Mouse (Mus musculus) left cerebral cortex, adult 11 months (tissue): Measurements from ENCODE around the gene Nacc1.
A peak's percentile ranks its signal among the peaks of the same experiment; 100 is the strongest.
"Not testable (repeated sequence)": the region's sequence is repeated elsewhere in the genome, so short reads cannot be mapped to it uniquely, and the experiment has no call there.

Experiments
- DNase-seq: peaks from one replicate; pipeline ENCODE4 v3.0.0; 2022; ENCODE audit warnings: low spot score

Gene Nacc1

DNA sequence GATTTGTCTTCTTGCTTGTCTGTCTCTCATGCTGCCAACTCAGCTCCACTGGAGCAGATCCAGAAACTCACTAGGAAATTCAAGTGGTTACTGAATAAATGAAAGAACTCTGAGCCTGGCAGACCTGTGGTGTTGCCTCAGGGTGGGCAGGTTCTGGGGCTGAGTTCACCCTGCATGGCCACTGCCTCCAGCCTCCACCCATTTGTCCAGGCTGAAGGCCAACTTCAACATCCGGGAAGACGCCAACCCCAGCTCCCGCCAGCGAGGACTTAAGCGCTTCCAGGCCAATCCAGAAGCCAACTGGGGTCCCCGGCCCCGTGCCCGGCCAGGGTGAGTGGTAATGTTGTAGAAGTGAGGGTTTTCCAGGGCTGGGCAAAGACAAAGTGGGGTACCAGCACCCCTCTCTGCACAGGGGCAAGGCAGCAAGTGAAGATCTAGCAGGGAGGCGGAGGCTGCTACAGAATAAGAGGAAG lies 11.3 kb upstream of the Nacc1 start:
- no peak for DNase-seq

- no peak for DNase-seq
Measured at GRCm38 (mm10) chr8:84698288-84698687, 10.6 kb upstream of the Nacc1 start.

DNA sequence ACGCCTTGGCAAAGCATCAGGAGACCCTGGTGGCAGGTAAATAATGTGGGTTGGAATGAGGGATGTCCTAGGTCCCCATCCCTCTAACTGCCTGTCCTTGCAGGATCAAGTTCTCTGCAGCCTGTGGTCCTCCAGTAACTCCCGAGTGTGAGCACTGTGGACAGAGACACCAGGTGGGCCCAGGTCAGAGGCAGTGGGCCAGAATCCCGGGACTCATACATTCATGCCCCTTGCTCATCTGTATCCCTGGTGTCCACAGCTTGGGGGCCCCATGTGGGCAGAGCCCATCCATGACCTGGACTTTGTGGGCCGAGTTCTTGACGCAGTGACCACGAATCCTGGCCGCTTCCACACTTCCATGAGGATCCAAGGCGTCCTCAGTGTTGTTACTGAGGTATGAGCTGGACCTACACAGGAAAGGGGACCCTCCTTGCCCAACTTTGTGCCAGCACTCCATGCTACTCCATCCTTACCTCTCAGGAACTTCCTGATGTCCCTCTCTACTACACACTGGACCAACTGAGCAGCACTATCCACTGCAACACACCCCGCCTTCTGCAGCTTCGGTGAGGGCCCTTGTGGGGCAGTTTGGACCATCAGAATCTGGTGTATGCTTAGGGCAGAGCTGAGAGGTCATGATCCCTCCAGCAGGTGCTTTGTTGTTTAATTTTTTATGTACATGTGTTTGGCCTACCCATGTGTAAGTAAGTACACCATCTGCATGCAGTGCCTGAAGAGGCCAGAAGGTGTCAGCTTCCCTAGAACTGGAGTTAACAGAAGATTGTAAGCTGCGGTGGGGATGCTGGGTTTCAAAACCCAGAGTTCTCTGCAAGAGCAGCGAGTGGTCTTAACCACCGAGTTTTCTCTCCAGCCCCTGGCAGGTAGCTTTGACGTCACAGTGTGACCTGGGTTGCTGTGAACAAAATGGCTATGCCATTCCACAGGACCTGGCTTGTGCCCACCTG lies 9.8 kb upstream of the Nacc1 start:
- no peak for DNase-seq

GRCm38 (mm10) chr8:84695140-84695539 lies 7.5 kb upstream of the Nacc1 start:
- DNase-seq = no peak

- no peak for DNase-seq
Measured at GRCm38 (mm10) chr8:84693332-84693731, 5.7 kb upstream of the Nacc1 start.

GRCm38 (mm10) chr8:84689091-84689915 lies 1.6 kb upstream of the Nacc1 start:
- peak; percentile 86 for DNase-seq

- no peak for DNase-seq
Measured at GRCm38 (mm10) chr8:84687003-84687704, 508 bp downstream of the Nacc1 start.

GRCm38 (mm10) chr8:84686191-84687002 lies 1.3 kb downstream of the Nacc1 start, which contains the start of gene Trmt1:
TSS of gene Trmt1 (plus strand) at chr8:84686307.
- no peak for DNase-seq

DNA sequence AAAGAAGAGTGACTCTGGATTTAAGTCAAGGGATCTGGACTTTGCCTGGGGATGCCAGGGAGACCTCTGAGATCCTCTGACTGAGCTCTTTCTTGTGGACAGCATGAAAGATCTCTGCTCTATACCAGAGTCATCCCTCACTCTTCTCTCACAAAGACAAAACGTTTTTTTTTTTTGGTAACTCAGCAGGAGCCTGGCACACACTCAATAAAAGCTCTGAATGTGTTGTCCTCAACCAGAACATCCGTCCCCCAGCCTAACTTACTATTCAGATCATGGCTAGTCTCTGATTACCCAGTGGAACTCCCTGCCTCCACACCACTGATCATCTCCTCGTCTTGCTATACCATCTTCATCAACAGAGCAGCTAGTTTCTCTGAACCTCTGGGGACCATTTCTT lies 3.1 kb downstream of the Nacc1 start:
- no peak for DNase-seq

DNA sequence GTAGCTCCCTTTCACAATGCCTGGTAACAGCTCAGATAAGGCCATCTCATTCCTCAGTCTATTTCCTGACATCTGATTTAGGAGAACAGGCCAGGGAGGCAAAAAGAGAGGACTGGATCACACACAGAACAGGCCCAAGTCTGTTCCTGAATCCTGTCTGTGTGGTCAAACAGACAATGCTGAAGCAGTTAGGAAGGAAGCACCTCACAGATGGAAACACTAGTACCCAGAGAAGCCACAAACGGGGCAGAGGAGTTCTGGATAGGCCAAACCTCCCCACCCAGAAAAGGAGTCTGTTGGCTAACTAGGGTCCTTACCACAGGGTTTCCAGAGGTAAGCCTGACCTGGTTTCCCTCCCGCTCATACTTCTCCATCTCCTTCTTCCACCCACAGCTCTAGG lies 5.4 kb downstream of the Nacc1 start:
- DNase-seq = no peak

DNA sequence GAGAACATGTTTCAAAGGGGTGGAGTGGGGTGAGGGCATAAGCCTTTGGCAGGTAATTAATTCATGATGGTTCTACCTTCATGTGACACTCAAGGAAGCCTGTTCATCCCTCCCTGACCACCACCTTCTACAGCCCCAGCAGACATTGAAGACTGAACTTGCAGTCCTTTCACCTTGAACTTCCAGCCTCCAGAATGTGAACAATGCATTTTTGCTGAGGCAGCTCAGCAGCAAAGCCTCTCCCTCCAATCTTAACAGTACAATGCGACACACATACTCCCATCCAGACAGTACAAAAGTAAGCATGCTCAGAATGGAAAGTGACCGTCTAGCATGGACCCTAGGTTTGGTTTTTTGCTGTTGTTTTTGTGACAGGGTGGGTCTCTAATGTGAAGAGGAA lies 6.2 kb downstream of the Nacc1 start:
- DNase-seq = no peak

GRCm38 (mm10) chr8:84677305-84677704 lies 10.4 kb downstream of the Nacc1 start:
- DNase-seq = no peak

GRCm38 (mm10) chr8:84670295-84671006 lies 17.2 kb downstream of the Nacc1 start:
- not testable (repeated sequence) for DNase-seq

DNA sequence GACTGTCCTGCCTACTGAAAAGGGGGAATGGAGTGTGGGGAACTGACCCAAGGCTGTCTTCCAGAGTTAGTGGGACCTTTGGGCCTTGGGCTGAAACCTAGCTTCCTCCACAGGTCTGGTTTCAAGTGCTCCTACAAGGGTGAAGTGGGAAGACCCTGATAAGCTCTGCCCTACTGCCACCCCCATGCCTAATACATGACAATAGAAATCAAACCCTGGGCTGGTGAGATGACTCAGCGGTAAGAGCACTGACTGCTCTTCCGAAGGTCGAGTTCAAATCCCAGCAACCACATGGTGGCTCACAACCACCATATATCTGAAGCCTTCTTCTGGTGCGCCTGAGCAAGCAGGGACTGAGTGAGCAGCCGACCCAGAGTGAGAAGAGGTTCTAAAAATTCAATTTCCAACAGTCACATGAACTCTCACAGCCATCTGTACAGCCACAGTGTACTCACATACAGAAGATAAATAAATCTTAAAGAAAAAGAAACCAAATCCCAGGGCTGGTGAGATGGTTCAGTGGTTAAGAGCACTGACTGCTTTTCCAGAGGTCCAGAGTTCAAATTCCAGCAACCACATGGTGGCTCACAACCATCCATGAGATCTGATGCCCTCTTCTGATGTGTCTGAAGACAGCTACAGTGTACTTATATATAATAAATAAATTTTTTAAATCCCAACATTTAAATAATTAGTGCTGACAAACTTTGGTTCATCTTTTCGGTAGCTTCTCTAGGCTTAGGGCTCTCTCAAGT lies 18.8 kb downstream of the Nacc1 start:
- no peak for DNase-seq

DNA sequence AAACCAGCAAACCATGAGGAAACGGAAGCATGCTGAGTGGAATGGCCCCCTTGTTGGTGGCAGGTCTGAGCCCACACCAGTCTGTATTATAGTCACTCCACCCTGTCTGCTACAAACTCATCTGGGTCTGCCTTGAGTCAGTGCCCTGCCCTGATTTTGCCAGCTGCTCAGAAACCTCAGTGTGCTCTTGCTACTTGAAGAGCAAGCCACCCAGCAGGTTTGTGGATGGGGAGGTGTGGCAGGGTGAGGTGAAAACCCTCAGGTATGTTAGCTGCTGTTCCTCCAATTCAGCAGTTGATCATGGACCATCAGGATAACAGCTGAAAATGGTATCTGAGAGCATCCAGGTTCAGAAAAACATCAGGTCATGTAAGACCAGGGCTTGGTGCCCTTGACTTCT lies 19.6 kb downstream of the Nacc1 start:
- DNase-seq = no peak

- no peak for DNase-seq
Measured at GRCm38 (mm10) chr8:84665385-84665893, 22.2 kb downstream of the Nacc1 start.

DNA sequence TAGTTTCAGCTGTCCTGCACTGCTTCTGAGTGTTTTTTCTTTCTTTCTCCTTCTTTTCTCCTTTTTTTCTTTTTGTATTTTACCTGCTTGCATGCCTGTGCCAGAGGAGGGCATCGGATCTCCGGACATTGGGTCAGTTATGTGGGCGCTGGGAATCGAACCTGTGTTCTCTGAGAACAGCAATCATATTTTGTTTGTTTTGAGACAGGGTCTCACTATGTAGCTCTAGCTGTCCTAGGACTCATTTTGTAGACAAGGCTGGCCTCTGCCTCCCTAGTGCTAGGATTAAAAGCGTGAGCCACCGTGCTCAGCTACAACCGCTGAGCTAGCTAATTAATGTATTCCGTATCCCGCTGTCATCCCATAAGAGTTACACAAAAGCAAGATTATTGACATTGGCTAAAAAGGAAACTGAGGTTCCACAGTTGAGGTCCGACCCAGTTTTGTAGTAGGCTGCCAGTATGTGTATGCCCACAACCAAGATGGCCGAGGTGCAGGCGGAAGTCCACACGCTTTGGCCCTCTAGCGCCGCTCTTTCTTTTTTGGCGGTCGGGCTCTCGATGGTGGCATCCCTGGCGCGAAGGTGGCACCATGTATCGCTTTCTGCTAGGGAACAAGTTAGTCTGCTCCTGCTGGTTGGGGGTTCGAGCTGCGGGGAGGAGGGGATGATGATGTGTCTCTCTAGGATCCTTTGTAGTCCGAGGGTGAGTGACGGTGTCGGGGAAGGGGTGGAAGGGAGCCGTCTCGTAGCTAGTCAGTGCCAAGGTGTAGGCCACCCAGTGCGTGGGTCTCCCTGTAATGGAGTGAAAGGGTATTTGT lies 22.9 kb downstream of the Nacc1 start:
- peak; percentile 61 for DNase-seq

DNA sequence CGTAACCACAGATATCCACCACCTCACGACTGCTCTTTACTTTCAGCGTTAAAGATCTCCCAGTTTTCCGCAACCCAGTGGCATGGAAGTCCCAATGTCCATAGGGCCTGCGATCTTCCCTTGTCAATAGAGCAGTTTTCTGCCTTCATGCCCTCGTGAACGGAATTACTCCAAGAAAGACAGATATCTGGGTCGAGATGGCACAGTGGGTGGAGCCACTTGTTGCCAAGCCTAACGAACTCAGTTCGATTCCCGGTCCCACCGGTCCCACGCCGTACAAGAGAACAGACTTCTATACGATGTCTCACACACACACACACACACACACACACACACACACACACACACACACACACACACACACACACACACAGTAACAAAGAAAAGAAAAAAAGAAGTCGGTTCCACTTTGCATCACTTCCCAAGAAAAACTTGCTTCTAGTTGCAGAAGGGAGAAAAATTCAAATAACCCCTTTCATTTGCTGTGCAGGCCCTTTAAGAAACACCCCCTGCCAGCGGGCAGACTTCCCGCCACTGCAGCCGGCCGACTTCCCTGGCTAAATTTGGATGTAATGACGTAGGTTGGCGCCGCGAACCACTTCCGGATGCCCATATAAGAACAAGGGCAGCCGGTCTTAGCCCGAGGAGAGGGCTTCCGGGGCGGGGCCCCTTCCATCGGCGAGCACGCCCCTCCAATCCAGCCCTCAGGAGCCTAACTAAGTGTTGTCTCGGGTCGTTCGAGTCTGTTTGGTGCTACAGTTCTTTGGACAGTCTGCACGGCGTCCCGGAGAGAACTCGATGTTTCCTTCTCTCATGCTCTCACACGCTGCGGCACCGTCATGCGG lies 24.0 kb downstream of the Nacc1 start:
- peak; percentile 95 for DNase-seq
